Mouse (Mus musculus) forebrain, embryonic 15.5 days (tissue): ENCODE measurements around the gene Spout1. TPM values are rescaled to one million over a fixed set of nuclear protein-coding genes. Genes with fewer than 3 reads are reported as not detected.

Experiments used
- polyA plus RNA-seq: library from polyadenylated mRNA; unstranded; fragments of >200 nt; fragmentation: Nextera tagmentation; extraction: Ambion mirVana; gene quantifications from 2 replicates; pipeline ENCODE4 v1.2.1, GENCODE M21; 2015

Gene Spout1
- polyA plus RNA-seq, 1 experiment from 2014 or later = 62.4 TPM

Other genes with a start within 250 kb of the Spout1 start
- 92.6 and 95.7 TPM in 2 replicates for gene Gle1, start 243.0 kb downstream of the Spout1 start, polyA plus RNA-seq
- gene Sptan1, start 212.9 kb downstream of the Spout1 start, polyA plus RNA-seq = 224 and 227 TPM in 2 replicates
- gene Wdr34, start 129.6 kb downstream of the Spout1 start, polyA plus RNA-seq = 70.1 and 76.2 TPM in 2 replicates
- 445 and 449 TPM in 2 replicates for gene Set, start 121.1 kb downstream of the Spout1 start, polyA plus RNA-seq
- 3.5 and 3.9 TPM in 2 replicates for gene Pkn3, start 100.8 kb downstream of the Spout1 start, polyA plus RNA-seq
- gene Zdhhc12, start 84.8 kb downstream of the Spout1 start, polyA plus RNA-seq = 16.7 and 18.6 TPM in 2 replicates
- 14.5 and 15.0 TPM in 2 replicates for gene Zer1, start 53.9 kb downstream of the Spout1 start, polyA plus RNA-seq
- gene Tbc1d13, start 44.7 kb downstream of the Spout1 start, polyA plus RNA-seq = 9.7 and 10.9 TPM in 2 replicates
- gene Endog, start 7.0 kb downstream of the Spout1 start, polyA plus RNA-seq = 13.6 and 14.7 TPM in 2 replicates
- gene Kyat1, start 27.4 kb upstream of the Spout1 start, polyA plus RNA-seq = 14.3 and 15.7 TPM in 2 replicates
- gene Lrrc8a, start 59.3 kb upstream of the Spout1 start, polyA plus RNA-seq = 57.6 and 58.2 TPM in 2 replicates
- gene Gm28035, start 62.1 kb upstream of the Spout1 start, polyA plus RNA-seq = 0.64 and 0.70 TPM in 2 replicates
- gene Phyhd1, start 87.7 kb upstream of the Spout1 start, polyA plus RNA-seq = 7.9 and 8.5 TPM in 2 replicates
- not detected in 2 replicates for gene Gm28038, start 102.6 kb upstream of the Spout1 start, polyA plus RNA-seq
- 31.4 and 34.1 TPM in 2 replicates for gene Dolk, start 107.9 kb upstream of the Spout1 start, polyA plus RNA-seq
- gene Nup188, start 107.9 kb upstream of the Spout1 start, polyA plus RNA-seq = 22.0 and 23.5 TPM in 2 replicates
- 160 and 165 TPM in 2 replicates for gene Sh3glb2, start 180.9 kb upstream of the Spout1 start, polyA plus RNA-seq
- gene Miga2, start 185.8 kb upstream of the Spout1 start, polyA plus RNA-seq = 27.2 and 27.6 TPM in 2 replicates
- gene Dolpp1, start 213.8 kb upstream of the Spout1 start, polyA plus RNA-seq = 60.0 and 60.3 TPM in 2 replicates
- 20.5 and 22.6 TPM in 2 replicates for gene Crat, start 237.4 kb upstream of the Spout1 start, polyA plus RNA-seq
- gene Ptpa, start 237.6 kb upstream of the Spout1 start, polyA plus RNA-seq = 146 and 152 TPM in 2 replicates